In genomic region chr13:100607756-100608155, GRCm38 (mm10) we compare ENCODE assay signal across 16 mouse cellular contexts. TPM values are rescaled to one million over a fixed set of nuclear protein-coding genes. Genes with fewer than 3 reads are reported as not detected.
DNase-seq lines count a peak whose midpoint lies in the region; TF ChIP-seq lines count a peak whose summit lies in the region.
"Had no signal": no experiment of that assay in that cellular context is flagged by ENCODE, and none has a peak within 500 bp of the region (broad histone marks: within the 10 kb centered on the region; RNA-seq: fewer than 3 reads in every experiment).

No protein-coding gene starts in this region.

- WGBS in bone marrow, adult 2 months, result 83% methylated on average over 8 of the region's 8 CpGs

- TF ChIP-seq CTCF in left cerebral cortex, adult 2 months (IDR thresholded peaks at IDR 0.05), result peak; percentile 16; the same call in 1 of the 2 replicates
- peak; percentile 27; the same call in 1 of the 2 replicates for TF ChIP-seq CTCF in bone marrow, adult 2 months (IDR thresholded peaks at IDR 0.05; ENCODE audit: control insufficient read depth, insufficient read depth, low read length)

- no peaks in the 10 kb centered on the region for H3K4me1 ChIP-seq in bone marrow, adult 2 months (ENCODE audit: control insufficient read depth, insufficient read depth, low read length)

- intact Hi-C loops in left cerebral cortex, adult 2 months (cut with DNase I), result no loop called here
- intact Hi-C loops in left cerebral cortex, postnatal 10 days (cut with DNase I), result no loop called here

- no peak overlapping the region for H3K27ac ChIP-seq in left cerebral cortex, adult 2 months
- no peak overlapping the region for H3K27ac ChIP-seq in bone marrow, adult 2 months (ENCODE audit: control insufficient read depth, insufficient read depth, low read depth, low read length, poor library complexity)
- H3K27ac ChIP-seq: liver, embryonic 15.5 days had no signal

- DNase-seq in left cerebral cortex, adult 2 months (ENCODE audit: extremely low spot score in 1 of 2, low spot score in 2 of 2), result no peak
- DNase-seq in left cerebral cortex, postnatal 10 days (ENCODE audit: extremely low spot score in 1 of 2, low spot score in 2 of 2), result no peak
- DNase-seq in 416B (ENCODE audit: low read depth), result peak; percentile 18
- DNase-seq in B cell, adult 2 months, result peak; percentile 37 to 42
- DNase-seq in cerebellum, adult 8-10 months, result no peak
- DNase-seq in cerebellum, postnatal 25 days, result no peak
- DNase-seq in ovary, postnatal 14 days (ENCODE audit: low spot score), result no peak
- DNase-seq: adrenal gland, postnatal 25 days; cerebellum, adult 11 months; heart, adult 11 months; right cerebral cortex, postnatal 4 days had no signal

- TF ChIP-seq POLR2A in bone marrow, adult 2 months (IDR thresholded peaks at IDR 0.05; ENCODE audit: borderline replicate concordance, control insufficient read depth, low read depth, low read length), result no peak

- no peak overlapping the region for H3K4me3 ChIP-seq in left cerebral cortex, adult 2 months
- H3K4me3 ChIP-seq in bone marrow, adult 2 months (replicated peaks; ENCODE audit: control insufficient read depth, low read depth, low read length), result no peak overlapping the region
- H3K4me3 ChIP-seq: erythroblast, embryonic 14.5 days; liver, embryonic 15.5 days; megakaryocyte, embryonic 14.5 days; myocyte had no signal

RNA-seq across cellular contexts. Expression of gene Marveld2, which starts 9.0 kb away (rescaled TPM):
- total RNA-seq in left cerebral cortex, adult 2 months (2021), result 1 to 10 TPM; 1.6 to 1.9 TPM
- total RNA-seq in left cerebral cortex, postnatal 10 days (2021), result 1 to 10 TPM; 1.2 to 2.6 TPM
- polyA plus RNA-seq in bone marrow, adult 2 months (2011; ENCODE audit: insufficient read depth, insufficient read length, low replicate concordance, missing spikeins), result 1.4 TPM in 1 of 2 replicates, not detected in the other
- polyA plus RNA-seq: erythroblast, embryonic 14.5 days had no signal

RNA-seq across cellular contexts. Expression of gene Ak6, which starts 43.0 kb away (rescaled TPM):
- total RNA-seq in left cerebral cortex, adult 2 months (2021), result 10 to 100 TPM; 66.9 to 86.2 TPM
- total RNA-seq in left cerebral cortex, postnatal 10 days (2021), result 100 to 1,000 TPM; 110 to 115 TPM
- 65.5 and 83.2 TPM in 2 replicates for polyA plus RNA-seq in bone marrow, adult 2 months (2011; ENCODE audit: insufficient read depth, insufficient read length, low replicate concordance, missing spikeins)

RNA-seq across cellular contexts. Expression of gene Rad17, which starts 43.1 kb away (rescaled TPM):
- total RNA-seq in left cerebral cortex, adult 2 months (2021), result 10 to 100 TPM; 14.1 to 14.6 TPM
- total RNA-seq in left cerebral cortex, postnatal 10 days (2021), result 10 to 100 TPM; 13.0 to 13.3 TPM
- polyA plus RNA-seq in bone marrow, adult 2 months (2011; ENCODE audit: insufficient read depth, insufficient read length, low replicate concordance, missing spikeins), result 5.0 and 11.9 TPM in 2 replicates

RNA-seq across cellular contexts. Expression of gene Taf9, which starts 43.6 kb away (rescaled TPM):
- total RNA-seq in left cerebral cortex, adult 2 months (2021), result 10 to 100 TPM; 23.9 to 34.0 TPM
- total RNA-seq in left cerebral cortex, postnatal 10 days (2021), result 10 to 100 TPM; 23.2 to 29.3 TPM
- 5.2 and 8.7 TPM in 2 replicates for polyA plus RNA-seq in bone marrow, adult 2 months (2011; ENCODE audit: insufficient read depth, insufficient read length, low replicate concordance, missing spikeins)

RNA-seq across cellular contexts. Expression of gene Ocln, which starts 55.2 kb away (rescaled TPM):
- 1 to 10 TPM; 7.1 to 8.0 TPM for total RNA-seq in left cerebral cortex, adult 2 months (2021)
- 1 to 10 TPM; 9.5 to 9.6 TPM for total RNA-seq in left cerebral cortex, postnatal 10 days (2021)
- polyA plus RNA-seq in bone marrow, adult 2 months (2011; ENCODE audit: insufficient read depth, insufficient read length, low replicate concordance, missing spikeins), result 0.60 TPM in 1 of 2 replicates, not detected in the other
- polyA plus RNA-seq: erythroblast, embryonic 14.5 days had no signal

Comparison
In these comparisons a context has a peak if more than half of its experiments do, and no peak if none do; other contexts are left out.
1. DNase-seq: peak in 416B (single experiment) and B cell, adult 2 months (2 of 2); none in left cerebral cortex, adult 2 months (0 of 2), left cerebral cortex, postnatal 10 days (0 of 2), cerebellum, adult 8-10 months (single experiment), cerebellum, postnatal 25 days (0 of 2) and ovary, postnatal 14 days (single experiment).